Mouse (Mus musculus): ENCODE data around the gene Foxj3. TPM values are rescaled to one million over a fixed set of nuclear protein-coding genes. Genes with fewer than 3 reads are reported as not detected.

The Foxj3 gene
- polyA plus RNA-seq, 1 experiment from 2014 or later = 23.5 TPM

GRCm38 (mm10) chr4:119575459-119575858, 38.7 kb downstream of the Foxj3 start:
- H3K36me3 ChIP-seq = peaks cover 9% of the 10 kb centered on the region; the same call in 1 of the 2 replicates
- 94% methylated on average over 3 of the region's 3 CpGs for WGBS
- H3K9ac ChIP-seq = no peak overlapping the region

DNA sequence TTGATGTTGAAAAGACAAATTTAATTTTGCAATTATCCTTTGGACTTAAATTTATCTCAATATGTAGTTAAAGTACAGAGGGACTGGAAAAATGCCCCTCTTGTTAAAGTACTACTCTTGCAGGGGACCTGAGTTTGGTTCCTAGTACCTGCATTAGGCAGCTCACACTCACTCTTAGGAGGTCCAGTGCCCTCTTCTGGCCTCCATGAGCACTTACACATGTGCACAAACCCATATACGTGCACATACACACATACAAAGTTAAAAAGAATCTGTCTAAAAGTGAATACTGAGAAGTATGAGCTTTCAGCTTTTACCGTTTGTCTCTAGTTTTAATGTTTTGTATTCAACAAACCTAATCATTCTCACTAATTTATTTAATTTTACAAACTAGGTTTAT, 51.2 kb downstream of the Foxj3 start:
- ATAC-seq (ENCODE audit: low read depth) = no peak
- no peak overlapping the region for H3K4me2 ChIP-seq
- H3K9ac ChIP-seq = no peak overlapping the region
- no peak overlapping the region for H3K4me3 ChIP-seq
- no peaks in the 10 kb centered on the region for H3K9me3 ChIP-seq
- H3K27me3 ChIP-seq = no peaks in the 10 kb centered on the region
- peaks cover 10% of the 10 kb centered on the region for H3K36me3 ChIP-seq
- 0 out of 2 replicates have a peak, but pooled peaks cover 3% of the 10 kb centered on the region for H3K4me1 ChIP-seq (replicated peaks)
- no peak overlapping the region for H3K27ac ChIP-seq (replicated peaks)
- 96% methylated on average over 2 of the region's 2 CpGs for WGBS

More at GRCm38 (mm10) chr4:119575459-119575858, 38.7 kb downstream of the Foxj3 start:
- no peaks in the 10 kb centered on the region for H3K4me1 ChIP-seq (replicated peaks)
- ATAC-seq (ENCODE audit: low read depth) = no peak
- H3K4me3 ChIP-seq = no peak overlapping the region
- H3K9me3 ChIP-seq = no peaks in the 10 kb centered on the region
- H3K27me3 ChIP-seq = no peaks in the 10 kb centered on the region
- no peak overlapping the region for H3K27ac ChIP-seq (replicated peaks)
- H3K4me2 ChIP-seq = no peak overlapping the region

DNA sequence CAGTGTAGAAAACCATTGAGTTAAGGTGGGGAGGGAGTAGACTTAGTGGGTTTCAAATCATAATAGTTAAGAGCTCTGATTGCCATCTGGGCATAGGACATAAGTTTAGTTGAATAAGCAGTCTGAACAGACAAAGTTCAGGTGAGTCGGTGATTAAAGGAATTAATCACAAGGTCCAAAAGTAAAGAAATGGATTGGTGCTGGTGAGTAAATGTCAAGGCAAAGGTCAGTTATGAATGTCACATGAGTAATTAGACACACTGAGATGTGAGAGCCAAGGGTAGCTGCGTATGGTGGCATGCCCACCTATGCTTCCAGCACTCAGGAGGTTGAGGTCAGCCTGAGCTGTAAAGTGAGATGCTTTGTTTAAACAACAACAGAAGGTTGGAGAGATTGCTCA, 52.6 kb downstream of the Foxj3 start:
- 92% methylated on average over 2 of the region's 2 CpGs for WGBS

GRCm38 (mm10) chr4:119590027-119590426, 53.2 kb downstream of the Foxj3 start:
- Histone ChIP-seq H3K4me2 (no peak overlapping the region), H3K9ac (no peak overlapping the region), H3K27ac (replicated peaks) (no peak overlapping the region), H3K9me3 (no peaks in the 10 kb centered on the region), H3K36me3 (peaks cover 10% of the 10 kb centered on the region), H3K4me1 (replicated peaks) (0 out of 2 replicates have a peak, but pooled peaks cover 3% of the 10 kb centered on the region), H3K27me3 (no peaks in the 10 kb centered on the region), H3K4me3 (no peak overlapping the region)
- 98% methylated on average over 1 of the region's 1 CpGs for WGBS
- ATAC-seq (ENCODE audit: low read depth) = no peak

More for the DNA sequence above, 52.6 kb downstream of the Foxj3 start:
- Histone ChIP-seq H3K36me3 (peaks cover 10% of the 10 kb centered on the region), H3K27me3 (no peaks in the 10 kb centered on the region), H3K9me3 (no peaks in the 10 kb centered on the region), H3K4me3 (no peak overlapping the region), H3K9ac (no peak overlapping the region), H3K27ac (replicated peaks) (no peak overlapping the region), H3K4me2 (no peak overlapping the region), H3K4me1 (replicated peaks) (0 out of 2 replicates have a peak, but pooled peaks cover 3% of the 10 kb centered on the region)
- ATAC-seq (ENCODE audit: low read depth) = no peak

GRCm38 (mm10) chr4:119592479-119592878, 55.7 kb downstream of the Foxj3 start:
- H3K4me1 ChIP-seq (replicated peaks) = 0 out of 2 replicates have a peak, but pooled peaks cover 3% of the 10 kb centered on the region
- peaks cover 3% of the 10 kb centered on the region for H3K36me3 ChIP-seq
- no peak overlapping the region for H3K27ac ChIP-seq (replicated peaks)
- 68% methylated on average over 3 of the region's 3 CpGs for WGBS
- no peak for ATAC-seq (ENCODE audit: low read depth)
- no peaks in the 10 kb centered on the region for H3K27me3 ChIP-seq
- no peak overlapping the region for H3K9ac ChIP-seq
- H3K4me2 ChIP-seq = no peak overlapping the region
- no peaks in the 10 kb centered on the region for H3K9me3 ChIP-seq
- no peak overlapping the region for H3K4me3 ChIP-seq

GRCm38 (mm10) chr4:119594331-119594730, 57.5 kb downstream of the Foxj3 start:
- H3K4me2 ChIP-seq = no peak overlapping the region
- no peaks in the 10 kb centered on the region for H3K27me3 ChIP-seq
- H3K4me1 ChIP-seq (replicated peaks) = 0 out of 2 replicates have a peak, but pooled peaks cover 3% of the 10 kb centered on the region
- WGBS = 97% methylated on average over 14 of the region's 14 CpGs
- no peak overlapping the region for H3K27ac ChIP-seq (replicated peaks)
- no peak for ATAC-seq (ENCODE audit: low read depth)
- H3K4me3 ChIP-seq = no peak overlapping the region
- H3K36me3 ChIP-seq = no peaks in the 10 kb centered on the region
- H3K9ac ChIP-seq = no peak overlapping the region
- no peaks in the 10 kb centered on the region for H3K9me3 ChIP-seq

DNA sequence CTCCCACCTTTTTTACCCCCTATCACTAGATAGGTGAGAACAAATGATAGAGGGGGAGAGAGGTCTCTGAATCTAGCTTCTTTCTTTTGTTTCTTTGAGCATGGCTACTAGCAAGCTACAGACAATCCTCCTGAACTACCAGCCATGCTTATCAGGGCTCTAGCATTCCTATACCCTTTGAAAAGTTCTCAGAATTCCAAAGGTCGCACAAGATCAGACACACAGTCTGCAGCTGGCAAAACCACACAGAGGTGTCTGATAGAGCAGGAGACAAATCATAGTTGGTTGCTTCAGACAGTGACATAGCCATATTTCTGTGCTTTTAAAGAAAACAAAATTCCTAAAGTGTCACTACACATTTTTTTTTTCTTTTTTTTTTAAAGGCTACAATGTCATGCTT, 62.8 kb downstream of the Foxj3 start:
- H3K9ac ChIP-seq = no peak overlapping the region
- H3K9me3 ChIP-seq = no peaks in the 10 kb centered on the region
- H3K4me1 ChIP-seq (replicated peaks) = no peaks in the 10 kb centered on the region
- peaks cover 5% of the 10 kb centered on the region; the same call in 1 of the 2 replicates for H3K36me3 ChIP-seq
- ATAC-seq (ENCODE audit: low read depth) = no peak
- no peak overlapping the region for H3K4me3 ChIP-seq
- WGBS = 94% methylated on average over 1 of the region's 1 CpGs
- no peaks in the 10 kb centered on the region for H3K27me3 ChIP-seq
- H3K4me2 ChIP-seq = no peak overlapping the region
- H3K27ac ChIP-seq (replicated peaks) = no peak overlapping the region

DNA sequence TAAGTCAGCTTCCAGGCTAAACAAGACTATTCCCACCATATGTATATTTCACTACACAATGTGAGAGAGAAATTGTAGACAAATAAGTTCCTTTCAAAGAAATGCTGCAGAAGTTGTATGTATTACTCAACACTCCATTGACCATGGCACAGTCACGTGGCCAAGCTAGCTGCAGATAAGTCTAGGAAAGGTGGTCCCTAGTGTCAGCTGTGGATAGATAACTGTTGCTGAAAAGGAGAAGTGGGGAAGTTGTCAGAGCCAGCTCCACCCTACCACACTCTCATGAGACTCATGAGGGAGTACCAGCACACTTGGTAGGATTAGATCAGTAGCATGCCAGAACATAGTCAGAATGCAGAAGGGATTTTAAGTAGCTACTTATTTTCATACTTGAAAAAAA, 72.7 kb downstream of the Foxj3 start:
- Histone ChIP-seq H3K4me1 (replicated peaks) (peaks cover 12% of the 10 kb centered on the region), H3K27me3 (no peaks in the 10 kb centered on the region), H3K4me3 (no peak overlapping the region), H3K9me3 (0 out of 2 replicates have a peak, but pooled peaks cover 4% of the 10 kb centered on the region), H3K9ac (no peak overlapping the region), H3K4me2 (no peak overlapping the region), H3K36me3 (peaks cover 15% of the 10 kb centered on the region), H3K27ac (replicated peaks) (no peak overlapping the region)
- ATAC-seq (ENCODE audit: low read depth) = no peak
- WGBS = 94% methylated on average over 1 of the region's 1 CpGs

GRCm38 (mm10) chr4:119614078-119614477, 77.3 kb downstream of the Foxj3 start:
- no peaks in the 10 kb centered on the region for H3K9me3 ChIP-seq
- 19% methylated on average over 1 of the region's 1 CpGs for WGBS
- ATAC-seq (ENCODE audit: low read depth) = no peak

DNA sequence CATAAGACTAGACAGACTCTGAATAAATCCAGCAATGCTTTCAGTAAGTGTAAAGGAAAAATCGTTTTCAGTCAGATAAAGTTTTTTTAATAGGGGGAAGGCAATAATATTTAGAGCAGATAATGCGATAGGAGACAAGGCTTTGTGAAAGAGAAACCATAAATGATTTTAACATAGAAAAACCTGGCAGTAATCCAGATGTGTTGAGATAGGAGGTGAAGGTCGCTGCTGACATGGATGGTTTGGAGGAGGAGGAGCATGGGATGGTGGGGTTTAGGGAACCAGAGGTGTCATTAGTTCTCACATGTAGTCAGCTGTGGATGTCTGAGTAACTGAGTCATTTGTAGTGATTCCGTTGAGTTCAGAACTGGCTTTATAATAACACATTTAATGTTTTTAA, 77.9 kb downstream of the Foxj3 start:
- ATAC-seq (ENCODE audit: low read depth) = no peak
- Histone ChIP-seq H3K4me1 (replicated peaks) (peaks cover 12% of the 10 kb centered on the region), H3K27me3 (no peaks in the 10 kb centered on the region), H3K4me2 (no peak overlapping the region), H3K4me3 (no peak overlapping the region), H3K27ac (replicated peaks) (no peak overlapping the region), H3K9me3 (no peaks in the 10 kb centered on the region), H3K36me3 (peaks cover 3% of the 10 kb centered on the region), H3K9ac (no peak overlapping the region)
- 83% methylated on average over 4 of the region's 4 CpGs for WGBS

More at GRCm38 (mm10) chr4:119614078-119614477, 77.3 kb downstream of the Foxj3 start:
- Histone ChIP-seq H3K36me3 (no peaks in the 10 kb centered on the region), H3K4me3 (no peak overlapping the region), H3K4me1 (replicated peaks) (peaks cover 12% of the 10 kb centered on the region), H3K27ac (replicated peaks) (no peak overlapping the region), H3K4me2 (no peak overlapping the region), H3K27me3 (no peaks in the 10 kb centered on the region), H3K9ac (no peak overlapping the region)

GRCm38 (mm10) chr4:119626081-119626645, 89.4 kb downstream of the Foxj3 start:
- Histone ChIP-seq H3K36me3 (peaks cover 42% of the 10 kb centered on the region), H3K9me3 (no peaks in the 10 kb centered on the region), H3K27me3 (no peaks in the 10 kb centered on the region), H3K4me3 (no peak overlapping the region), H3K4me1 (replicated peaks) (peaks cover 5% of the 10 kb centered on the region), H3K4me2 (no peak overlapping the region), H3K9ac (no peak overlapping the region), H3K27ac (replicated peaks) (no peak overlapping the region)
- ATAC-seq (ENCODE audit: low read depth) = no peak
- WGBS = 74% methylated on average over 7 of the region's 7 CpGs

- H3K9ac ChIP-seq = no peak overlapping the region
- 91% methylated on average over 3 of the region's 3 CpGs for WGBS
- peaks cover 11% of the 10 kb centered on the region for H3K4me1 ChIP-seq (replicated peaks)
- peaks cover 42% of the 10 kb centered on the region for H3K36me3 ChIP-seq
- no peaks in the 10 kb centered on the region for H3K27me3 ChIP-seq
- H3K4me3 ChIP-seq = no peak overlapping the region
- no peak overlapping the region for H3K4me2 ChIP-seq
- H3K9me3 ChIP-seq = no peaks in the 10 kb centered on the region
- H3K27ac ChIP-seq (replicated peaks) = 0 out of 2 replicates have a peak overlapping the region, but pooled peaks have one; percentile 38
- no peak for ATAC-seq (ENCODE audit: low read depth)
Observed at GRCm38 (mm10) chr4:119626876-119627275, 90.1 kb downstream of the Foxj3 start.

- Histone ChIP-seq H3K9me3 (no peaks in the 10 kb centered on the region), H3K4me3 (no peak overlapping the region), H3K4me2 (no peak overlapping the region), H3K27ac (replicated peaks) (0 out of 2 replicates have a peak overlapping the region, but pooled peaks have one; percentile 38), H3K4me1 (replicated peaks) (peaks cover 16% of the 10 kb centered on the region), H3K9ac (no peak overlapping the region), H3K27me3 (no peaks in the 10 kb centered on the region), H3K36me3 (peaks cover 38% of the 10 kb centered on the region)
- no peak for ATAC-seq (ENCODE audit: low read depth)
- 74% methylated on average over 4 of the region's 4 CpGs for WGBS
Observed at GRCm38 (mm10) chr4:119627317-119627716, 90.5 kb downstream of the Foxj3 start.
